Mouse (Mus musculus) MEL (cell line): Measurements from ENCODE around the gene Bcl6. TPM values are rescaled to one million over a fixed set of nuclear protein-coding genes. Genes with fewer than 3 reads are reported as not detected.

Experiments used
- DNase-seq: peaks from one replicate; pipeline ENCODE4 v3.0.0; 2011; ENCODE audit warnings: low read depth, low spot score
- H3K27ac ChIP-seq: 2 replicates; pipeline ENCODE4 v1.5.1; 2012; ENCODE audit warnings: low read depth, mild to moderate bottlenecking, control low read depth, low read length, moderate library complexity; ENCODE audit not compliant: control insufficient read depth
- H3K27me3 ChIP-seq, 2 experiments: fragments of 150-350 bp in 1 of 2; sonication (generic) in 1 of 2; 2 replicates each; pipeline ENCODE4 v1.6.1; 2012; ENCODE audit warnings: low read length in 2 of 2, mild to moderate bottlenecking in 2 of 2, improper control_type of control experiment in 1 of 2, moderate library complexity in 1 of 2; ENCODE audit not compliant: insufficient read depth in 2 of 2, control insufficient read depth in 1 of 2
- H3K36me3 ChIP-seq, 2 experiments: 2 replicates each; pipeline ENCODE4 v1.6.1; 2012 to 2014; ENCODE audit warnings: low read length in 2 of 2, improper control_type of control experiment in 1 of 2, inconsistent platforms in 1 of 2, mild to moderate bottlenecking in 1 of 2; ENCODE audit not compliant: insufficient read depth in 2 of 2, control insufficient read depth in 1 of 2
- H3K4me1 ChIP-seq, 2 experiments: fragments of 150-350 bp in 1 of 2; sonication (generic) in 1 of 2; 2 replicates each; pipeline ENCODE4 v1.6.1; 2012; ENCODE audit warnings: low read length in 2 of 2, improper control_type of control experiment in 1 of 2, mild to moderate bottlenecking in 1 of 2; ENCODE audit not compliant: insufficient read depth in 2 of 2, control insufficient read depth in 1 of 2
- H3K4me3 ChIP-seq, 2 experiments: fragments of 150-350 bp in 1 of 2; sonication (generic) in 1 of 2; 2 replicates each; pipeline ENCODE4 v1.5.1; 2012; ENCODE audit warnings: low read depth in 2 of 2, low read length in 2 of 2, mild to moderate bottlenecking in 2 of 2, moderate library complexity in 2 of 2, control low read depth in 1 of 2, improper control_type of control experiment in 1 of 2; ENCODE audit not compliant: control insufficient read depth in 1 of 2, insufficient read depth in 1 of 2
- H3K79me2 ChIP-seq: 2 replicates; pipeline ENCODE4 v1.6.1; 2012; ENCODE audit warnings: mild to moderate bottlenecking, low read length, moderate library complexity; ENCODE audit not compliant: control insufficient read depth, poor library complexity, insufficient read depth
- H3K9ac ChIP-seq: 2 replicates; pipeline ENCODE4 v1.6.1; 2012; ENCODE audit warnings: low read depth, mild to moderate bottlenecking, control low read depth, low read length, moderate library complexity; ENCODE audit not compliant: control insufficient read depth, poor library complexity, severe bottlenecking
- H3K9me3 ChIP-seq: fragments of 150-350 bp; sonication (generic); replicated peaks from 2 replicates; pipeline ENCODE4 v1.6.1; 2012; ENCODE audit warnings: mild to moderate bottlenecking, low read length, improper control_type of control experiment, moderate library complexity; ENCODE audit not compliant: insufficient read depth
- CHD1 ChIP-seq: IDR thresholded peaks from 2 replicates; pipeline ENCODE4 v1.6.1; 2012; ENCODE audit warnings: low read depth, mild to moderate bottlenecking, inconsistent platforms, low read length, improper control_type of control experiment
- CHD2 ChIP-seq: IDR thresholded peaks from 2 replicates; pipeline ENCODE4 v1.6.1; 2011; ENCODE audit warnings: low read length, improper control_type of control experiment
- CTCF ChIP-seq, 3 experiments: IDR thresholded peaks in 2 of 3; conservative IDR thresholded peaks in 1 of 3; 2 replicates each; pipeline ENCODE4 v1.5.1; 2011 to 2012; ENCODE audit warnings: low read length in 3 of 3, low read depth in 2 of 3, mild to moderate bottlenecking in 2 of 3, improper control_type of control experiment in 1 of 3, inconsistent platforms in 1 of 3, mixed read lengths in 1 of 3, moderate library complexity in 1 of 3; ENCODE audit not compliant: control insufficient read depth in 1 of 3, insufficient read depth in 1 of 3, poor library complexity in 1 of 3, severe bottlenecking in 1 of 3
- EP300 ChIP-seq, 2 experiments: IDR thresholded peaks; 2 replicates each; pipeline ENCODE4 v1.6.1; 2011; ENCODE audit warnings: improper control_type of control experiment in 2 of 2, low read length in 2 of 2, low read depth in 1 of 2, mild to moderate bottlenecking in 1 of 2
- ETS1 ChIP-seq: IDR thresholded peaks from 2 replicates; pipeline ENCODE4 v1.6.1; 2012; ENCODE audit warnings: low read depth, mild to moderate bottlenecking, inconsistent platforms, low read length, improper control_type of control experiment, moderate library complexity
- HCFC1 ChIP-seq: IDR thresholded peaks from 2 replicates; pipeline ENCODE4 v1.6.1; 2012; ENCODE audit warnings: low read depth, mild to moderate bottlenecking, inconsistent platforms, low read length, improper control_type of control experiment, moderate library complexity
- JUND ChIP-seq: IDR thresholded peaks from 2 replicates; pipeline ENCODE4 v1.6.1; 2011; ENCODE audit warnings: low read depth, mild to moderate bottlenecking, improper control_type of control experiment, low read length
- KAT2A ChIP-seq: conservative IDR thresholded peaks from 2 replicates; pipeline ENCODE4 v1.6.1; 2012; ENCODE audit warnings: low read depth, low read length, improper control_type of control experiment, inconsistent platforms
- MXI1 ChIP-seq: IDR thresholded peaks from 2 replicates; pipeline ENCODE4 v1.6.1; 2011; ENCODE audit warnings: mild to moderate bottlenecking, low read depth, low read length, improper control_type of control experiment
- MYC ChIP-seq: IDR thresholded peaks from 2 replicates; pipeline ENCODE4 v1.6.1; 2011; ENCODE audit warnings: low read depth, mild to moderate bottlenecking, low read length, improper control_type of control experiment, moderate library complexity
- NELFE ChIP-seq: IDR thresholded peaks from 2 replicates; pipeline ENCODE4 v1.6.1; 2011; ENCODE audit warnings: low read depth, low read length, improper control_type of control experiment
- POLR2A ChIP-seq, 2 experiments: IDR thresholded peaks; 2 replicates each; pipeline ENCODE4 v1.6.1; 2011 to 2012; ENCODE audit warnings: low read length in 2 of 2, mild to moderate bottlenecking in 2 of 2, control low read depth in 1 of 2, improper control_type of control experiment in 1 of 2, low read depth in 1 of 2, moderate library complexity in 1 of 2; ENCODE audit not compliant: control insufficient read depth in 1 of 2, insufficient read depth in 1 of 2, poor library complexity in 1 of 2
- POLR2AphosphoS2 ChIP-seq: IDR thresholded peaks from 2 replicates; pipeline ENCODE4 v1.6.1; 2011; ENCODE audit warnings: low read length, improper control_type of control experiment
- POLR2AphosphoS5 ChIP-seq: IDR thresholded peaks from 2 replicates; pipeline ENCODE4 v1.6.1; 2012; ENCODE audit warnings: low read depth, borderline replicate concordance, mild to moderate bottlenecking, inconsistent platforms, low read length, moderate library complexity, mixed read lengths
- RAD21 ChIP-seq: IDR thresholded peaks from 2 replicates; pipeline ENCODE4 v1.6.1; 2011; ENCODE audit warnings: mild to moderate bottlenecking, low read depth, low read length, improper control_type of control experiment
- SMC3 ChIP-seq: IDR thresholded peaks from 2 replicates; pipeline ENCODE4 v1.6.1; 2011; ENCODE audit warnings: low read depth, low read length, improper control_type of control experiment
- TAL1 ChIP-seq: IDR thresholded peaks from 2 replicates; pipeline ENCODE4 v1.6.1; 2012; ENCODE audit warnings: mild to moderate bottlenecking, inconsistent platforms, low read length, moderate library complexity, mixed read lengths
- TBP ChIP-seq: IDR thresholded peaks from 2 replicates; pipeline ENCODE4 v1.8.0; 2011; ENCODE audit warnings: low read depth, low read length, improper control_type of control experiment
- UBTF ChIP-seq: IDR thresholded peaks from 2 replicates; pipeline ENCODE4 v1.6.1; 2012; ENCODE audit warnings: low read depth, mild to moderate bottlenecking, inconsistent platforms, low read length, improper control_type of control experiment, moderate library complexity, borderline replicate concordance; ENCODE audit not compliant: insufficient read depth
- ZC3H11A ChIP-seq: IDR thresholded peaks from 2 replicates; pipeline ENCODE4 v1.6.1; 2012; ENCODE audit warnings: low read depth, mild to moderate bottlenecking, inconsistent platforms, low read length, improper control_type of control experiment
- ZMIZ1 ChIP-seq: IDR thresholded peaks from 2 replicates; pipeline ENCODE4 v1.6.1; 2012; ENCODE audit warnings: low read depth, mild to moderate bottlenecking, inconsistent platforms, low read length, improper control_type of control experiment, moderate library complexity
- ZNF384 ChIP-seq: IDR thresholded peaks from 2 replicates; pipeline ENCODE4 v1.6.1; 2012; ENCODE audit warnings: low read depth, mild to moderate bottlenecking, inconsistent platforms, low read length, improper control_type of control experiment
- polyA plus RNA-seq, 2 experiments: library from polyadenylated mRNA; stranded (reverse) in 1 of 2; unstranded in 1 of 2; fragments of >175 nt in 1 of 2; fragments of >200 nt in 1 of 2; gene quantifications; 2 replicates each; pipeline versions ENCODE4 v1.2.1 to v1.2.4; 2012; ENCODE audit warnings: low replicate concordance in 2 of 2, low read depth in 1 of 2; ENCODE audit not compliant: insufficient read length in 2 of 2, insufficient read depth in 1 of 2, missing spikeins in 1 of 2
- total RNA-seq: library from RNA; depleted of rRNA; stranded (reverse); fragments of 300-350 nt; gene quantifications from 2 replicates; pipeline ENCODE4 v1.2.3, GENCODE M21; 2012

The Bcl6 gene
- total and polyA plus RNA-seq, 3 experiments, result not detected

DNA sequence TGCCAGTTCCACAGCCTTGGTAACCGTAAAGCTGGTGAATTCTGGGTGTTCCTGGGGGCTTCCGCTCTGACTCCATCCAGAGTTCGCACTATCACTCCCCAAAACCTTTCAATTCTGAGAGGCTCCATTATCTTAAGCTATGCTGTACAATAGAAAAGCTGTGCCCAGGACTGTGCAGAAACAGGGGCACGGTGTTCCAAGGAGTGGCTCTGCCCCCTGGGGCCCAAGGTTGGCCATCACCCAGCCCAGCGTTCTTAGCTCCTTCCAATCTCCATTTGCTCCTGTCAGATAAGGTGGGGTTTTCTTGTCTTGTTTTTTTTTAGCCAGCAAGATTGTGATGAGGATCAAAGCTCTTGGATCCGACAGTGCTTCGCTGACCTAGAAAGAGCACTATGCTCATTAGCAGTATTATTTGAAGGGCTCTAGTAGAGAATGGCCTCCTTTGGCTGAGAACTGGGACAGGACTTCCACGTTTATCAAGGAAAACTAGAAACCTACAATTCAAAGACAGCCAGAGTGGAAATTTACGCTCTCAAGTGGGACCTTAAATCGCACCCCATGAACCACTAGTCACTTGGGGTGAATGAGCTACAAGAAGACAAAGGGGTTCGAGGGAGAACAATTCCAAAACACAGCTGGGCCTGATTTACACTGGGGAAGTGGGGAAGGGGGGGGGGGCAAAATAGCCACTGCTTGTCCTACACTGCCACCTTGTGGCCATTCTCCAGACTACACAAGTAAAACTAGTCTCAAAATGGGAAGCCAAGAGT lies 35.3 kb downstream of the Bcl6 start:
- Histone ChIP-seq H3K4me1 (no peaks in the 10 kb centered on the region), H3K79me2 (no peaks in the 10 kb centered on the region), H3K36me3 (no peaks in the 10 kb centered on the region)
- TF ChIP-seq SMC3 (peak; percentile 30; the same call in 1 of the 2 replicates), POLR2A (IDR thresholded peaks at IDR 0.05; ENCODE audit: control insufficient read depth in 1 of 2, insufficient read depth in 1 of 2, low read depth in 1 of 2, low read length in 2 of 2, poor library complexity in 1 of 2) (no peak), CTCF (IDR thresholded peaks at IDR 0.05 in 2 of 3, conservative IDR thresholded peaks at IDR 0.05 in 1 of 3; ENCODE audit: control insufficient read depth in 1 of 3, insufficient read depth in 1 of 3, low read depth in 2 of 3, low read length in 3 of 3, poor library complexity in 1 of 3, severe bottlenecking in 1 of 3) (peak; percentile 25 to 67 (median 40)), NELFE (no peak), RAD21 (peak; percentile 38)
- TF ChIP-seq, all 39 proteins: peak for 3
- peak; percentile 18 for DNase-seq
- no peak overlapping the region for H3K4me3 ChIP-seq
- no peaks in the 10 kb centered on the region for H3K27me3 ChIP-seq
- H3K27ac ChIP-seq, result no peak overlapping the region
- no peaks in the 10 kb centered on the region for H3K9me3 ChIP-seq
- no peak overlapping the region for H3K9ac ChIP-seq

- no peaks in the 10 kb centered on the region for H3K9me3 ChIP-seq
- no peaks in the 10 kb centered on the region for H3K36me3 ChIP-seq
- H3K27me3 ChIP-seq, result no peaks in the 10 kb centered on the region
- no peak overlapping the region for H3K9ac ChIP-seq
- H3K4me1 ChIP-seq, result no peaks in the 10 kb centered on the region
- DNase-seq, result no peak
- no peak overlapping the region for H3K27ac ChIP-seq
- no peaks in the 10 kb centered on the region for H3K79me2 ChIP-seq
- no peak for TF ChIP-seq ZMIZ1
- no peak for TF ChIP-seq CTCF (IDR thresholded peaks at IDR 0.05 in 2 of 3, conservative IDR thresholded peaks at IDR 0.05 in 1 of 3; ENCODE audit: control insufficient read depth in 1 of 3, insufficient read depth in 1 of 3, low read depth in 2 of 3, low read length in 3 of 3, poor library complexity in 1 of 3, severe bottlenecking in 1 of 3)
- TF ChIP-seq ETS1, result no peak
- no peak for TF ChIP-seq TAL1
- no peak for TF ChIP-seq MXI1
- no peak for TF ChIP-seq ZNF384
- no peak for TF ChIP-seq JUND
- TF ChIP-seq CHD2, result no peak
- TF ChIP-seq POLR2AphosphoS5, result no peak
- no peak for TF ChIP-seq NELFE
- TF ChIP-seq CHD1, result no peak
- TF ChIP-seq POLR2AphosphoS2, result no peak
- no peak for TF ChIP-seq MYC
- no peak for TF ChIP-seq EP300 (IDR thresholded peaks at IDR 0.05; ENCODE audit: low read depth in 1 of 2, low read length in 2 of 2)
- TF ChIP-seq RAD21, result no peak
- TF ChIP-seq HCFC1, result no peak
- no peak for TF ChIP-seq UBTF
- no peak for TF ChIP-seq TBP
- TF ChIP-seq ZC3H11A, result no peak
- TF ChIP-seq KAT2A, result no peak
- H3K4me3 ChIP-seq, result no peak overlapping the region
Observed at GRCm38 (mm10) chr16:23952101-23952727, 36.4 kb downstream of the Bcl6 start.
